Mouse (Mus musculus) thymus, postnatal 10 days (tissue): ENCODE measurements at regions not wholly inside any gene's neighbourhood (a gene's known extent, or its start where the extent isn't known, plus 50 kb on each side); places are given as distances from the start of the nearest gene placed in this dataset.

Source experiments
- DNase-seq, 2 experiments: peaks; one replicate each; pipeline ENCODE4 v3.0.0; 2021; ENCODE audit warnings: low spot score in 2 of 2

- DNase-seq = no peak
Measured at GRCm38 (mm10) chr2:92704035-92704434, 104.5 kb downstream of the Chst1 start.

GRCm38 (mm10) chr2:92709668-92710067 lies 110.2 kb downstream of the Chst1 start:
- no peak for DNase-seq

- no peak for DNase-seq
Measured at GRCm38 (mm10) chr2:92711122-92711777, 111.7 kb downstream of the Chst1 start.

DNA sequence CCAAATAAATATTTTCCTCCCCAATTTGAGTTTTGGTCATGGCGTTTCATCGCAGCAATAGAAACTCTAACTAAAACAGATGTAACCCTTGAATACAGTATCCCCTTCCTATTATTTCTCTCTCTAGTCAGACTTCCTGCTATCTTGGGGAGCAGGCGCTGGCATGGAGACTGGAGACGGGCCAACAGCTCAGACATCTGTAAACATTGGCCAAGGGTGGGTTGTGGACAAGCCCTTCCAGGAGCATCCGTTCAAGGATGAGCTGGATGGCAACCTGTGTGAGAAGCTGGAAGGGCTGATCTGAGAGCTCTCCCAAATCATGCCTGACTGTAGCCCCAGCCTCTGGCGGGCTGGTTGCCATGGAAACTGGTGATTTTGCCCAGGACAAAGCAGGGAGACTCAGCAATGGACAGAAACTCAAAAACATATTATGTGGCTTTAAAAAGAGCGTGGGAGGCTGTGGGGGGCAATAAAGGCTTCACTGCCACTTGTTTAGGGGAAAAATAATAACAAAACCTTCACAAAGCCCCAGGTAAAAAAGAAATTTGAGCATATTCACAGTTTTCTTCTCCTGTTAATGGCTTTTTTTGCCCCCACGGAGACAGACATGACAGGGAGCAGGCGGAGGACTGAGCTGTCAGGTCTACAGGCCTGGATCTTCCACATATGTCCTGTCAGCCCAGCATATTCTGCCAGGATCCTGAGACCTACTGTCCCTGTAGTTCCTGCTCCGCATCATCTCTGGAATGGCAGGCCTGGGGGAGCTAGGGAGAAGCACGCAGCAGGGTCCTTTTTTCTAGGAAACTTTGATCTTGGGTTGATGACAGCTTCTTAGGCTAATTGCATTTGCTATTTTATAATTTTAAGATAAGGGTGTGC lies 113.0 kb downstream of the Chst1 start:
- DNase-seq = no peak

- no peak for DNase-seq
Measured at GRCm38 (mm10) chr2:92717706-92718105, 118.2 kb downstream of the Chst1 start.

GRCm38 (mm10) chr2:92721951-92722350 lies 122.4 kb downstream of the Chst1 start:
- no peak for DNase-seq

GRCm38 (mm10) chr2:92723618-92724263 lies 124.2 kb downstream of the Chst1 start:
- no peak for DNase-seq

DNA sequence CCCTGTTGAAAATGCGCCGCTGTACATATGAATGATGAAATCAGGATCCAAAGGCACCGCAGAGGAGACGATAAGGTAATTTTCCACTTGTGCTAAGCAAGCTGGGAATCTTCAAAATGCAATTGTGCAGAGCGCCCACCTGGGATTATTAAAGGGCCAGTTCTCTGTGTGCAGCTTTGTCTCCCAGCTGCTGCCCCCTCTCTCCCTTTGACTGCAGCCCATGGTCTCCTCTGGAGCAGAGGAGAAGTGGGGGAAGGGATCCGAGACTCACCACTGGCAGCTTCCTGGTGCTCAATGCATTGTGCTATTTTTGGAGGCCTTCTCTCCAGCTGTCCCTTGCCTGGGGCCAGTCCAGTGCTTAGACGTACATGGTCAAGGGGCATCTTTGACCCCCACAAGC lies 127.1 kb downstream of the Chst1 start:
- DNase-seq = no peak

- DNase-seq = no peak
Measured at GRCm38 (mm10) chr2:92727241-92727640, 127.7 kb downstream of the Chst1 start.

- DNase-seq = no peak
Measured at GRCm38 (mm10) chr2:92728388-92728787, 128.9 kb downstream of the Chst1 start.

DNA sequence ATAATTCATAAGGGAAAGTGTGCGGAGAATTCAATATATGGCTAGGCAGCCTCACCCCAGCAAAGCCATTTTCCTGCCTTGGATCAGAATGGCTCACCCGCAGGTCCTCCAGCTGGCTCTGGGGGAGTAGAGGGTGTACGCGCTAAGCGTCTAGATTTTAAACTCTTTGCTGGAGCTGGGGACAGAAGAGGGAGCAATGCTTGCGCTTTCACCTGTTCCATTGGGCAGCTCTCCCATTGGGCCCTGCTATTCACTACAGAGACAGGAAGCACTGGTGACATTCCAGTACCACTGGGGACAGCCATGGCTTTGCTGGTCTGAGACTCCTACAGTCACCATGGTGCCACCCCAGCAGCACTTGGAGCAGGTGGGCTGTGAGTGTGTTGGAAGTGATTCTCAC lies 130.9 kb downstream of the Chst1 start:
- no peak for DNase-seq

GRCm38 (mm10) chr2:92733403-92733802 lies 133.9 kb downstream of the Chst1 start:
- DNase-seq = no peak

DNA sequence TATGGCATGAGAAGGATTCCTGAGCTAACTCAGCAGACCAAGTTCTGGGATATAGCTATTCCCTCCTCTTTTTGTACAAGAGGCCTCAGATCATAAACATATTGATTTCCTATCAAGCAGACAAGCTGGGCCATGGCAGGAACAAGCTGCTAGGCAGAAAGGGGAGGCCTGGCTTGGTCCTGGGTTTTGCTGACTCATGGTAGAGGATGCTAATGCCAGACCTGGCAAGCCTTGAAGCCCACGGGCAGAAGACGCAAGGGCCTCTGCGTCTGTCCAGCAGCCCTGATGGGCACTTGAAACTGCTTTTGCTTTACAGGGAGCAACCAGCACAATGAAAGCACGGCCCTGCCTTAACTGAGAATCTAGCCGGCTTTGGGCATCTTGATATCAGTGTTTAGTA lies 136.3 kb downstream of the Chst1 start:
- DNase-seq = no peak

DNA sequence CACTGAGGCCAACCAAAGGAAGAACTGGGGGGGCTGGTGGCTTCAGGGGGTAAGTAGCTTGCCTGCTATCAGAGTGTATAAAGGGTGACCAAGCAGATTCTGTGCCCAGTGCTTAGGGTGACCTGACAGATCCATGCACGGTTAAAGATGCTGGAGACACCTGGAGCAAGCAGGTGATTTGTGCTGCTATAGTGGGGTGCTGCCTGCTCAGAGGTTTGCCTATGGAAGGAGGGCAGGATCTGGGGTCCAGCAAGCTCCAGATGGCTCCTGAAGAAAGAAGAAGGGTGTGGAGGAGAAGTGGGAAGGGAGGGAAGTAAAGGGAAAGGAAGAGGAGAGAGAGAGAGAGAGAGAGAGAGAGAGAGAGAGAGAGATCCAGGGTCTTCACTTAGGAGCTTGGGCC lies 137.8 kb downstream of the Chst1 start:
- DNase-seq = no peak

GRCm38 (mm10) chr2:92739576-92739975 lies 140.1 kb downstream of the Chst1 start:
- DNase-seq = no peak

DNA sequence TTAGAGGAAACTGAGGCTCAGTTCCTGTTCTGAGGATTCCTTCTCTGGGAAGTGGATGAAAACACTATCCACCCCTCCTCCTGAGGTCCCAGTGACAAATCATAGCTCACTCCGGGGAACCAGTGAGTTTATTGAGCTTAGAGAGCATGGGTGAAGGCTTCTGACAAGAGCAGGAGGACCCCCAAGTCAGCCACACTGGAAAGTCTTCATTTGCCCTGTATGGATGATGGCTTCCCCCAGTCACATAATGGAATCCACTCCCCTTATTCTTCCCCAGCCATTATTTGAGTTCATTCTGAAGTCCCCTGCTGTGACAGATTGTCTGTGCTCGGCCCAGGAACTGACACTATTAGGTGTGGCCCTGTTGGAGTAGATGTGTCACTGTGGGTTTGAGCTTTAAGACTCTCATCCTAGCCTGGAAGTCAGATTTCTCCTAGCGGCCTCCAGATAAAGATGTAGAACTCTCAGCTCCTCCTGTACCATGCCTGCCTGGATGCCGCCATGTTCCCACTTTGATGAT lies 141.3 kb downstream of the Chst1 start:
- no peak for DNase-seq

DNA sequence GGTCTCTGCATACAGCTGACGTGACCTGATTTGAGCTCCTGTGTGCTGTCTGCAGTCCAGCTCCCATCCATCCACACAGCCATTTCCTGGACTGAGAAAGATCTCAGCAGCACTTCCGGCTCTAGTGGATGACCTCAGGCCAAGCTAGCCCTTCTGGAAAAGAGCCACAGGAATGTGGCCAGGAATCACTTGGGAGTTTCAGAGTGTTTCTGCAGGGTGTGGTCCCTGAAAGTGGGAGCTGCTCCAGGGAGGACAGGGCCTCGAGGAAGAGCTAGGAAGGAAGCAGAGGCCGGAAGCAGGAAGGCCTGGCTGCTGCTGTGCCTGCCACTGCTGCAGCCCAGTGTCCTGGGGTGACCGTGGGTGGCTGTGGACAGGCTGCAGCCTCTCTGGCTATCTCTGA lies 142.5 kb downstream of the Chst1 start:
- DNase-seq = no peak

DNA sequence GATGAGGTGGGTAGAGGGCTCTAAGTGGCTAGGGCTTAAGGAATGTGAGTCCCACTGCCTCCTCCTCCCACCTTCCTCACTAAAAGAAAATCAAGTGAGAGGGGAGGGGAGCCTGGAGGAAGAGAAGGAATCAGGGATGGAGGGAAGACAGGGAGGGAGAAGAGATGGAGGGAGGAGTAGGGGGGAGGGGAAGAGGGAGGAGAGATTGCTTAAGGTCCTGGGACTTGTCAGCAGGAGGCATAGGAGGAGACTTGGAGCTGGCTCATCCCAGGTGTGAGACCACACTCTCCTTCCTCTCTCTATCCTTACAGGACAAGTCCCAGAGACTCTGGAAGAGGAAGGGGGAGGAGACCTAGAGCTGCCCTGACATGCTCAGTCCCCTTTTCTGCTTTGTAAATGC lies 143.2 kb downstream of the Chst1 start:
- DNase-seq = no peak

GRCm38 (mm10) chr2:92743152-92743551 lies 143.6 kb downstream of the Chst1 start:
- no peak for DNase-seq

- DNase-seq = no peak
Measured at GRCm38 (mm10) chr2:92743911-92744310, 144.4 kb downstream of the Chst1 start.

- no peak for DNase-seq
Measured at GRCm38 (mm10) chr2:92747406-92747805, 147.9 kb downstream of the Chst1 start.

DNA sequence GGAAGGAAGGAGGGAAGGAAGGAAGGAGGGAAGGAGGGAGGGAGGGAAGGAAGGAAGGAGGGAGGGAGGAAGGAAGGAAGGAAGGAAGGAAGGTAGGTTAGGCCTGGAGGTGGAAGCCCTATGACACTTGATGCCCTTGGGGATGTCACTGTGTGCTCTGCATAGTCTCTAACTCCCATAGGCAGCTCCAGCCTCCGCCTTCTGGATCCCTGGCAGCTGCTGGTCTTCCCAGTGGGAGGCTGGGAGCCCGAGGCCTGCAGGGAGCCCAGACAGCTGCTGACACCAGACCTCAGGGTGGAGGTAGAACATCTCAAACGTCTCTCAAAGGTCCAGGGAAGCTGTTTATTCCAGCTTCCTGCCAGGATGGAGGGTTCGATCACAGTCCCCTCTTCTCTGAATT lies 150.6 kb downstream of the Chst1 start:
- DNase-seq = no peak

- no peak for DNase-seq
Measured at GRCm38 (mm10) chr2:92750672-92751071, 151.2 kb downstream of the Chst1 start.
